Mouse (Mus musculus): ENCODE measurements around the gene Prlr. TPM values are rescaled to one million over a fixed set of nuclear protein-coding genes. Genes with fewer than 3 reads are reported as not detected.

Gene Prlr
- not detected for total RNA-seq (2023)

DNA sequence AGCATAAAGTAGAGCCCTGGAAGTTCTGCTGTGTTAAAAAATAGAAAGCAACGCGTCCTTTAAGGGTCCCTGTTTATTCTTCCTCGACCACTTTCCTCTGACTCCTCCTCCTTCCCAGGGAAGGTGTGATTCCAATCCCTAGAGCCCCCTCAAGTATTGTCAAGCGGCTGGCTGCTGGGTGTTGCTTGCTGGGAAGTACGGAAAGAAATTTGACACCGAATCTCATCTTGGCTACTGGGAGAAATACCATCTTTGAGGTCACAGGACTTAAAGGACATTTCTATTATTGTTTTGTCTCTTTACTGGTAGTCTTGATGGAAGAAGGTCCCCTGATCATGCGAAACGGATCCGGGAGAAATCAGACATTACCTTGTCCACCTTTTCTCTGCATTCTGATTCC lies at the start of gene Prlr:
Prlr (plus strand) TSS at position 156 of the 400 bp plus-strand sequence.

GRCm38 (mm10) chr15:10325080-10325479 lies 148.0 kb downstream of the Prlr start, which contains the start of gene Gm21973:
Gm21973 (plus strand) TSS chr15:10325380.

GRCm38 (mm10) chr15:10358039-10358948 lies 181.3 kb downstream of the Prlr start, which contains the start of gene Agxt2:
Agxt2 (plus strand) TSS chr15:10358532.

Other genes starting within 250 kb of the Prlr start
- gene Gm21973, start 148.1 kb downstream of the Prlr start, total RNA-seq (2023), result not detected
- gene Agxt2, start 181.3 kb downstream of the Prlr start, total RNA-seq (2023), result not detected

Measured in B cell, adult 67 days (primary cell).